Mouse (Mus musculus): ENCODE results near the gene Kctd5.

GRCm38 (mm10) chr17:24111256-24111655, 38.0 kb upstream of the Kctd5 start:
- no peak for TF ChIP-seq CTCF (IDR thresholded peaks at IDR 0.05; ENCODE audit: low read depth)
- no peak for TF ChIP-seq EP300 (IDR thresholded peaks at IDR 0.05; ENCODE audit: low read depth)

Measured in heart, postnatal 0 days (tissue).